Mouse (Mus musculus) inflammation-experienced regulatory T-cells, adult 16 weeks (primary cell): ENCODE data around the gene Prpf39. TPM values are rescaled to one million over a fixed set of nuclear protein-coding genes. Genes with fewer than 3 reads are reported as not detected.

ENCODE experiments used
- polyA plus RNA-seq: library from polyadenylated mRNA; unstranded; fragments of 100-300 nt; shearing (Covaris generic); gene quantifications from one replicate; pipeline ENCODE4 v1.2.1, GENCODE M21; 2017

Gene Prpf39
- 132 TPM for polyA plus RNA-seq

DNA sequence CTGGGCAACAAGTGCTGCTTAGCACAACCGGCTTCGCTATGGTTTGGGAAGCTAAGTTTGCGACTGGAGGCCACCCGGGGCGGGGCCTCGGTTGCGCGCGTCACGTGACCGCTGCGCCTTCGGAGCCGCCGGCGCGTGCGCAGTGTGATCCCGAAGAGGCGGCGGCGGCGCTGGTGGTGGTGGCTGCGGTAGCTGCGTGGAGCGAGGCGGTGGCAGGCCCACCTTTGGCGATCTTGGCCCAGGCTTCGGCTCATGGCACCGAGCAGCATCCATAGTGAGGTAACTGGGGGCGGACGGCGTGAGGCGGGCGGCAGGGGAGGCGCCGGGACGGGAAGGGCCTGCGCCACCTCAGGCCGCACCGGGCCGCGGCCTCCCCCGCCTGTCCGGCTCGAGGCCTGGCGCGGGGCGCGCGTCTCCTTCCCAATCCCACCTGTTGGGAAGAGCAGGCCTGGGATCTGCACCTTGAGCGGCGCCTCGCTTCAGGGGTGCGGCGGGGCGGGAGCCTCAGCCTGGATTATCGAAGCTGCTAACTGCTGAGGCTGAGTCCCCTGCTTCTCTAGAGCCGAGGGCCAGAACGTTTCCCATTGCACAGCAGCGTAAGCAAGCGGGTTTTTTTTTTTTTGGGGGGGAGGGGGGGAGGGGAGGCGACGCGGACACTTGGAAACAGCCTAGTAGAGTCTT is at the start of gene Prpf39:
Gene Prpf39 (plus strand): TSS at position 144 of the 681 bp plus-strand sequence.

DNA sequence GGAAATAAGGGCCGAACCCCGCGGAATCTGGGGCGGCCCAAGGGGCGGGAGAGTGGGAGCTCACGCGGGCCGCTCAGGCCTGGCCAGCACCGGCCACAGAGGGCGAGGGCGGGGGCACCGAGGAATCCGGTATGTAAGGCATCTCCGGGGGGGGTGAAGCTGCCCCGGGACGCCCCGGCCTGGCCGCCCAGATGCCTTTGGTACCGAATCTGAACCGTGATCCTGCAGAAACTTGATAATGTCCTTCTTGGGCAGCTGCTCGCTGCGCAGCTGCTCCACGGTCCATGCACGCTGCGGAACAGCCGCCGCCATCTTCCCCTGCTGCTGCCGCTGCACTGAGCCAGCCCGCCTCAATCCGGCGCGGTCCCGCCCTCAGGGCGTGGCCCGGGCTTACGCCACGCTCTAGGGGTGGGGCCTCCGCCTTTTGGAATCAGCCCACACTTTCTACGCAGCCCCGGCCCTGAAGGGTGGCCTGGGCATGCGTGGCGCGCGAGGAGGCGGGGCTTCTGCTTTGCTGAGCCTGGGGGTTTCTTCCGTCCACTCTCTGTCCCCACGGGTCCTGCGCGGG is 37.6 kb downstream of the Prpf39 start, which contains the start of gene Fkbp3:
Gene Fkbp3 (minus strand): TSS at position 397 of the 568 bp plus-strand sequence.

DNA sequence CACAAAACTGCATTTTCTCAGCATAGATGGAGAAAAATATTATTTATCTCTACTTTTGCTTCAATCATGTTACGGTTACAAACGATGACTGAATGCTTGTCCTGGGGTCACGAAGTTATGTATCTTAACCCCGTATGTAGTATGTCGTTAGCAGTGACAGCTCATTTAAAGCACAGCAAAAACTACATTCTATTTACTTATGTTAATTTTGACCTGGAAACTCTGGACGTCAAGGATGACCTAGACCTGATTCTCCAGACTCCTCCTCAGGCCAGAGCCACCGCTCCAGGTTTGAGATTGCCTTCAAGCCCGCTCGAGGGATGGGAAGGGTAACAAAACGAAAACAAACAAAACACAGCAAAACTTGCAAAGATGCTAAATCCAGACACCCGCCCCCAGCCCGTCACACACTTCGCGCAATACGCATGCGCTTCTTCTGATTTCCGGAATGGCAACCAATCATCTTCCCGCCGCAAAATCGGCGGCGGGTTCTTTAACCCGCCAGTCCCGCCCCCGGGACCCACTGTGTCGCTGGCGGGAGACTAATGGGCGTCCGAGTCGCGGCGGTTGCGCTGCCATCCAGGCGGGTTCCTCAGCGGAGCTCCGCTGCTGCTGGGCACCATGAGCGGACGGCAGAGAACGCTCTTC is 39.1 kb downstream of the Prpf39 start, which contains the start of gene Fancm:
Gene Fancm (plus strand): TSS at position 519 of the 648 bp plus-strand sequence.

Other genes starting within 250 kb of the Prpf39 start
- gene Gm527, start 118.4 kb upstream of the Prpf39 start, polyA plus RNA-seq: not detected
- gene Klhl28, start 70.8 kb upstream of the Prpf39 start, polyA plus RNA-seq: 29.4 TPM
- 48.6 TPM for gene Togaram1, start 70.5 kb upstream of the Prpf39 start, polyA plus RNA-seq
- 251 TPM for gene Fkbp3, start 37.7 kb downstream of the Prpf39 start, polyA plus RNA-seq
- gene Fancm, start 39.3 kb downstream of the Prpf39 start, polyA plus RNA-seq: 7.8 TPM
- 3.4 TPM for gene Mis18bp1, start 136.3 kb downstream of the Prpf39 start, polyA plus RNA-seq
- gene Wdr20rt, start 189.2 kb downstream of the Prpf39 start, polyA plus RNA-seq: not detected